Mouse (Mus musculus) frontal cortex, postnatal 10 days (tissue): ENCODE measurements around the gene BC048679.
A peak's percentile ranks its signal among the peaks of the same experiment; 100 is the strongest.

ENCODE experiments used
- DNase-seq, 2 experiments: peaks; one replicate each; pipeline ENCODE4 v3.0.0; 2022; ENCODE audit warnings: low spot score in 2 of 2, mixed read lengths in 1 of 2

The BC048679 gene

GRCm38 (mm10) chr7:81498181-81498580 is at the start of gene BC048679:
TSS of gene BC048679 (minus strand) at chr7:81498281.
- DNase-seq = no peak

GRCm38 (mm10) chr7:81542934-81543333 is 44.9 kb upstream of the BC048679 start:
- no peak for DNase-seq

- DNase-seq = peak; percentile 61 to 67
Measured at GRCm38 (mm10) chr7:81541924-81542524, 43.9 kb upstream of the BC048679 start.

GRCm38 (mm10) chr7:81540999-81541398 is 42.9 kb upstream of the BC048679 start:
- no peak for DNase-seq

GRCm38 (mm10) chr7:81539565-81539964 is 41.5 kb upstream of the BC048679 start:
- no peak for DNase-seq

- peak in 1 of 2 experiments; percentile 37 for DNase-seq
Measured at GRCm38 (mm10) chr7:81538070-81538675, 40.1 kb upstream of the BC048679 start.

- DNase-seq = no peak
Measured at GRCm38 (mm10) chr7:81536478-81536877, 38.4 kb upstream of the BC048679 start.

- DNase-seq = no peak
Measured at GRCm38 (mm10) chr7:81531462-81531861, 33.4 kb upstream of the BC048679 start.

- no peak for DNase-seq
Measured at GRCm38 (mm10) chr7:81528918-81529317, 30.8 kb upstream of the BC048679 start.

GRCm38 (mm10) chr7:81523663-81524017 is 25.6 kb upstream of the BC048679 start:
- DNase-seq = no peak

- peak; percentile 83 to 87 for DNase-seq
Measured at GRCm38 (mm10) chr7:81523008-81523662, 25.1 kb upstream of the BC048679 start.

GRCm38 (mm10) chr7:81516154-81517030 is 18.3 kb upstream of the BC048679 start:
- DNase-seq = no peak

- no peak for DNase-seq
Measured at GRCm38 (mm10) chr7:81514906-81515590, 17.0 kb upstream of the BC048679 start.

GRCm38 (mm10) chr7:81501050-81501449 is 3.0 kb upstream of the BC048679 start:
- no peak for DNase-seq

GRCm38 (mm10) chr7:81497171-81497570 is 910 bp downstream of the BC048679 start:
- no peak for DNase-seq

GRCm38 (mm10) chr7:81493331-81494021 is 4.6 kb downstream of the BC048679 start, which contains the start of gene Ap3b2:
TSS of gene Ap3b2 (minus strand) at chr7:81493925.
- peak; percentile 52 to 72 for DNase-seq

GRCm38 (mm10) chr7:81492628-81493027 is 5.5 kb downstream of the BC048679 start:
- no peak for DNase-seq

- no peak for DNase-seq
Measured at GRCm38 (mm10) chr7:81489649-81490048, 8.4 kb downstream of the BC048679 start.

- no peak for DNase-seq
Measured at GRCm38 (mm10) chr7:81480800-81481199, 17.3 kb downstream of the BC048679 start.

- no peak for DNase-seq
Measured at GRCm38 (mm10) chr7:81479531-81480090, 18.5 kb downstream of the BC048679 start.
